Mouse (Mus musculus): ENCODE results near the gene Gimap3.

DNA sequence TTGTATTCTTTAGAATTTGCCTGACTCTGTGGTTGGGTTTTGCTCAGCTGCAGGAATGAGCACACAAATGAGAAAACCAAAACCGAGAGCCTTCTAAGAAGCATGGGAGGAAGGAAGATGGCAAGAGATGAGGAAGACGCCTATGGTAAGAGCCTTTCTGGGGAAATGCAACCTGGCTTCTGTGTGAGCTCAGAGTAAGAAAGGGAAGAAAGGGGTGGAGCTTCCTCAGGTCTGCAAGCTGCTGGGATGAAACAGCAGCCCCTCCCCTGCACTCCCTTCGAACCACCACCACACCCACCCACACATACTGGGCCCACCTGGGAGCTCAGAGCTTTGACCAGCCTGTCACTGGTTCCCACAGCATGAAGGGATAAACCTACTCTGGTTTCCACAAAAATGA lies 29.4 kb downstream of the Gimap3 start:
- no peak for TF ChIP-seq CTCF (IDR thresholded peaks at IDR 0.05; ENCODE audit: control insufficient read depth, insufficient read depth, low read length)
- TF ChIP-seq POLR2A (IDR thresholded peaks at IDR 0.05; ENCODE audit: borderline replicate concordance, control insufficient read depth, low read depth, low read length), result no peak
